Mouse (Mus musculus) cerebellum, adult 2 months (tissue): ENCODE measurements around the gene Bcr. TPM values are rescaled to one million over a fixed set of nuclear protein-coding genes. Genes with fewer than 3 reads are reported as not detected.

Experiments used
- DNase-seq, 2 experiments: peaks; one replicate each; pipeline ENCODE4 v3.0.0; 2021
- H3K27ac ChIP-seq: fragments of 200-500 bp; 2 replicates; pipeline ENCODE4 v1.5.1; 2012; ENCODE audit warnings: low read length, control low read depth, inconsistent platforms; ENCODE audit not compliant: insufficient read depth
- H3K27me3 ChIP-seq: fragments of 200-500 bp; 2 replicates; pipeline ENCODE4 v1.6.1; 2012; ENCODE audit warnings: inconsistent platforms, mild to moderate bottlenecking, low read length, moderate library complexity; ENCODE audit not compliant: control insufficient read depth, insufficient read depth
- H3K4me1 ChIP-seq: fragments of 200-500 bp; 2 replicates; pipeline ENCODE4 v1.6.1; 2011; ENCODE audit warnings: low read length; ENCODE audit not compliant: control insufficient read depth, insufficient read depth
- H3K4me3 ChIP-seq: fragments of 200-500 bp; replicated peaks from 2 replicates; pipeline ENCODE3; 2011; ENCODE audit warnings: mild to moderate bottlenecking, low read depth, low read length, control low read depth; ENCODE audit not compliant: insufficient read depth
- CTCF ChIP-seq: fragments of 200-500 bp; IDR thresholded peaks from 2 replicates; pipeline ENCODE4 v1.5.1; 2011; ENCODE audit warnings: low read depth, mild to moderate bottlenecking, control low read depth, low read length, moderate library complexity, borderline replicate concordance; ENCODE audit not compliant: insufficient read depth
- POLR2A ChIP-seq: fragments of 200-500 bp; IDR thresholded peaks from 2 replicates; pipeline ENCODE4 v1.6.1; 2011; ENCODE audit warnings: low read length, control low read depth, borderline replicate concordance; ENCODE audit not compliant: insufficient read depth
- WGBS: fragments of 180-500 bp; shearing (Covaris S2); methylation state at CpG from one replicate; pipeline ENCODE4 v1.1.7; 2018; 5-methylcytosine and 5-hydroxymethylcytosine counted together
- polyA plus RNA-seq: library from polyadenylated mRNA; depleted of rRNA; stranded (reverse); fragments of >200 nt; gene quantifications from 2 replicates; pipeline ENCODE4 v1.2.3, GENCODE M21; 2012; rRNA removed

Gene Bcr
- polyA plus RNA-seq, 1 experiment: 44.4 TPM

GRCm38 (mm10) chr10:75233489-75233888 is 173.1 kb downstream of the Bcr start:
- 80% methylated on average over 2 of the region's 2 CpGs for whole genome bisulfite sequencing
- Histone ChIP-seq H3K4me1 (peaks cover 12% of the 10 kb centered on the region), H3K27ac (no peak overlapping the region), H3K27me3 (no peaks in the 10 kb centered on the region), H3K4me3 (no peak overlapping the region)
- TF ChIP-seq CTCF: no peak
- TF ChIP-seq POLR2A: no peak
- DNase-seq: no peak

Other genes with a start within 250 kb of the Bcr start
- gene Gnaz, start 93.4 kb upstream of the Bcr start, polyA plus RNA-seq: 41.0 and 44.1 TPM in 2 replicates
- gene Rsph14, start 28.0 kb upstream of the Bcr start, polyA plus RNA-seq: 0.43 and 0.79 TPM in 2 replicates
- 20.4 and 21.2 TPM in 2 replicates for gene Rab36, start 23.5 kb upstream of the Bcr start, polyA plus RNA-seq
- 34.1 and 34.9 TPM in 2 replicates for gene Specc1l, start 151.5 kb downstream of the Bcr start, polyA plus RNA-seq